Mouse (Mus musculus): ENCODE measurements around the gene Nudt19.
A peak's percentile ranks its signal among the peaks of the same experiment; 100 is the strongest.
"Not testable (repeated sequence)": the region's sequence is repeated elsewhere in the genome, so short reads cannot be mapped to it uniquely, and the experiment has no call there.

The Nudt19 gene

DNA sequence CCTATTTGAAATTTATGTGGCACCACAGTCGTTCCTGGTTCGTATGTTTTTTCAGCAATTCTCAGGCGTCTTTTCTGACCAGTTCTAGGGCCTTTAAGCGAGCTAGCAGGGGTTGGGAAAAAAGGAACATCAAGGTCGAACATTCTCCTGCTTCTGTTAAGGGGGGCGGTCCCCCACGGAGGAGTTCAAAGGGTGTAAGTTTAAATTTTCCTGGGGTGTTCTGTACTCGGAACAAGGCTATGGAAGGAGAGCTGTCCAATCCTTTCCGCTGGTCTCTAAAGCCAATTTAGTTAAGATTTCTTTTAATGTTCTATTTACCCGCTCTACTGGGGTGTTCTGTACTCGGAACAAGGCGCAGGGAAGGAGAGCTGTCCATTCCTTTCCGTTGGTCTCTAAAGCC lies 9.9 kb upstream of the Nudt19 start:
- DNase-seq (ENCODE audit: low spot score in 2 of 2) = not testable (repeated sequence)

DNA sequence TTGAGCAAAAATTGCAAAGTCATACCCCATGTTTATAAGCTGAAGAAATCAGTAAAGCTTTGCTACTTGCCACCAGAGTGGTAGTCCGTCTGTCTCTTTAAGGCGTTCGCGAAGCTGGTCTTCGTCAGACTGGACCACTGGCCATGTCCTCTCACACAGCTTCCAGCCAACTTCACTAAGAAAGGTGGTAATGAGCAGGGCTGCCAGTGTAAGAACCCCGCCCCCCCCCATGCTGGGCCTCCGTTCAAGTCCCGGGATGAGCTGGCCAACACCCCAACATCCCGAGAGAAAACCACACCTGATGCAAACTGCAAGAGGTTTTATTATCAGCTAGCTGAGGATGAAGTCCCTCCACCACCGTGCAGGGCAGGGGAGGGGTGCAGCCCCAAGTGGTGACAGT lies 8.8 kb upstream of the Nudt19 start:
- not testable (repeated sequence) for DNase-seq (ENCODE audit: low spot score in 2 of 2)

- no peak for DNase-seq (ENCODE audit: low spot score in 2 of 2)
These were observed 8.2 kb upstream of the Nudt19 start for GRCm38 (mm10) chr7:35564067-35564865.

DNA sequence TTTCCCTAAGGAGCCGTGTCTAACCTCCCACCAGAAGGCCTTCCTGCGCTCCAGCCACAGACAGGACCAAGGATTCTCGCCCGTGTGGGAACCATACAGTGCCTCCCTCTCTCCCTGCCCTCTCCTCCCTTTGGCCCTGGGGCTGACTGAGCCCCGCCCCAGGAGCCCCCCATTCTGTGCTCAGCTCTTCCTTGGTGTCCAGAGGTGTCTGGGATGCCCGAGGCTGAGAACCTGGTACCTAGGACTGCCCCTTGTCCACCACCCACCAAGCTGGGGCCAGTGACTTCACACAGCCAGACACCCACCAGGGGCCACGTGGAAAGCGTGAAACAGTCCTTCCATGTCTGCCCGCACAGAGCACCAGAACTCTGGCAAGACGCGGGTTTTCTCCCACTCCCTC lies 7.0 kb upstream of the Nudt19 start:
- no peak for DNase-seq (ENCODE audit: low spot score in 2 of 2)

DNA sequence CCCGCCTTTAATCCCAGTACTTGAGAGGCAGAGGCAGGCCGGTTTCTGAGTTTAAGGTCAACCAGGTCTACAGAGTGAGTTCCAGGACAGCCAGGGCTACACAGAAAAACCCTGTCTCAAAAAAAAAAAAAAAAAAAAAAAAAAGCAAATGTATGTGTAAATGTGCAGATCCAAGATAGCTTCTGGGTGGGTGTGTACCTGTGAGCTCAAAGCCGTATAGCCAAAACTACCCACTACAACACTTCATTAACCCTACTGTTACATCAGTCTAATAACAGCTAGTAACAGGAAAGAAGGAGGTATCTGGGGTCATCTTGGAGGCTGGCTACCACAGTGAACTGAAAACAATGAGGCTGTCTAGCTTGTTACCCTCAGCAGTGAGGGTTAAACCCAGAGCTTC lies 3.7 kb upstream of the Nudt19 start:
- DNase-seq (ENCODE audit: low spot score in 2 of 2) = no peak

DNA sequence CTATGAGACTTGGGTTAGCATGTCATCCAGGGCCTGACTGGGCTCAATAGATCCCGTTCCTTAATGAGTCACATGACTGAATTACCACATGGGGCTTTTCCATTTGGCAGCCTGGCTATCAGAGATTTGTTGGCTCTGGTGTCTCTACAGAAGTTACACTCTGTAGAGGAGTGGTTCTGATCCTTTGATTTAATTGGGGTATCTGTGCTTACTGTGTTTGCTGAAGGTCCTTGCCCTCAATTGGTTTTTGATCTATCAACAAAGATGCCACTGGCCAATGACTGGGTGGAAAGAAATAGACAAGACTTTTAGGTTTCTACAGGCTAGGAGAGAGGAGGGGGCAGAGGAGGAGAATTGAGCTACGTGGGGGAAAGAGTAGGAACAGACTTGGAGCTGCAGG lies 2.6 kb upstream of the Nudt19 start:
- DNase-seq (ENCODE audit: low spot score in 2 of 2) = no peak

DNA sequence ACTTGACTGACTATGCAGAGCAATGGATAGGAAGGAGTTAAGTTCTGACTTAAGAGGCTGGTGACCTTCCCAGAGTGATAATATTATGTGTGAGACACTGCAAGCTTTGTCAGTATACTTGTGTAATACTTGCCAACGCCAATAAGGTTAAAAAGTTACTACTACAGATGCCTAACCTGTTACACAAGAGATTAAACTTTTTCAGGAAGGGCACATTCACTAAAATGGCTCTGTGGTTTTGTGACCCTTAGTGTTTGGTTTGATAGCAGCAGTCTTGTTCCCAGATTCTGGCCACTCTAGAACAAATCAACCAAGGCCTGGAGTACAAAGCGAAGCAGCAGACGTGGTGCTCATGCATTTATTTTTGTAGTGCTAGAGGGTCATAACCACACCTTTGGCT lies 1.5 kb upstream of the Nudt19 start:
- no peak for DNase-seq (ENCODE audit: low spot score in 2 of 2)

DNA sequence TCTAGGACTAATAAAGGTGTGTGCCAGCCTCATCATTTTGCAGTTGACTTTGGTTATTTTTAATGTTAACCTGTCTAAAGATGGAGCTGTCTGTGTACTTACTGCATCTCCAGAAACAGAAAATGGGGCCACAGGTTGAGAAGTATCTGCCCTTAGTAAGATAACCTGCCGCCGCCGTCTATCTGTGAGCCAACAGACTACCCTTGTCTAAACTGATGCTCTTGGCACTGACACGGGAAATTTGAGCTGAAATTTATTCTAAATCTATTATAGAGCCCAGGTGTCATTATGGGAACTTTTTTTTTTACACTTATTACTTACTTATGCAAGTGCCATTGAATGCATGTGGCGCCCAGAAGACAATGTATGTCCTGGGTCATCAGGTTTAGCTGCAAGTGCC lies 801 bp upstream of the Nudt19 start:
- no peak for DNase-seq (ENCODE audit: low spot score in 2 of 2)

DNA sequence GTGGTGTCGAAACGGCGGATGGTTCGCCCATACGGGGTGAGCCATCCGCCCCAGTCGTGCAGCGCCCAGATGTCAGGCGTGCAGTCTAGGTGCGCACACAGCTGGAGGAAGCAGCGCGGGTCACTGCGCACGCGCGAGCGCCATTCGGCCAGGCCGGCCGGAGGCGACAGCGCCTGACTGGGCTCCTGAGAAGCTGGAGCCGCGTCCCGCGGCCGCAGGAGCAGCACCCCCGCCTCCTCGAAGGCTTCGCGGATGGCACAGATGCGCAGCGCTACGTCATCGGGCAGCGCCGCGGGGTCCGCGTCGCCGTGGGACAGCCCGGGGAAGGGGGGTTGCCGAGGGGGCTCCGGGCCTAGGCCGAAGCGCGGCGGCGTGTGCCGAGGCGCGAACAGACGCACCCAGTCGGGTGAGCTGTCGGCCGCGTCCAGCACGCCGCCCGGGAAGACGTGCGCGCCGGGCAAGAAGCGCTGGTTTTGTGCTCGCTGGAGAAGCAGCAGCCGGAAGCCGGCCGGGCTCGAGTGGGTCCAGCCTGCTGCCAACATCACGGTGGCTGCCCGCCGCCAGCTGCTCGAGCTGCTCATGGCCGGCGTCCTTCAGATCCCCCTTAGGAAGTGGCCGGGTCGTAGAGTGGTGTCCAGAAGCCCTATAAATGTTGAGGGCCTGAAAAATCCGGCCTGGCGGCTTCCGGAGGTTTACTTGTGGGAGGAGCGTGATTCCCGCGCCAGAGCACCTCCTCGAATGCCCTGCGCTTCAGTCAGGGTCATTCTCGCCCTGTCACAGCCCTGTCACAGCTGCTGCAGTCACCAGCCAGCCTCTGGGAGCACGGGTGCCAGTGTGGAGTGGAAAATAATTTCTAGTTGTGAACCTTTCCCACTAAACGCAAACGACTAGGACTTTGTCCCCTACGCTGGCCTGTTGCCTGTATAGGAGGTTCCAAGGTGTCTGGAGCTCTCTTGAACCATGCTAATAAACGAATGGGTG lies 590 bp downstream of the Nudt19 start:
- peak; percentile 84 for DNase-seq (ENCODE audit: low spot score in 2 of 2)

- peak; percentile 9 to 21 for DNase-seq (ENCODE audit: low spot score in 2 of 2)
These were observed 1.4 kb downstream of the Nudt19 start for GRCm38 (mm10) chr7:35554605-35555175.

GRCm38 (mm10) chr7:35553751-35554604 lies 2.1 kb downstream of the Nudt19 start:
- DNase-seq (ENCODE audit: low spot score in 2 of 2) = peak in 1 of 2 experiments; percentile 18

- peak; percentile 23 to 54 for DNase-seq (ENCODE audit: low spot score in 2 of 2)
These were observed 10.2 kb downstream of the Nudt19 start for GRCm38 (mm10) chr7:35545881-35546280.

GRCm38 (mm10) chr7:35537562-35537961 lies 18.5 kb downstream of the Nudt19 start, which contains the start of gene Tdrd12:
Gene Tdrd12 (minus strand): TSS chr7:35537745.
- no peak for DNase-seq (ENCODE audit: low spot score in 2 of 2)

DNA sequence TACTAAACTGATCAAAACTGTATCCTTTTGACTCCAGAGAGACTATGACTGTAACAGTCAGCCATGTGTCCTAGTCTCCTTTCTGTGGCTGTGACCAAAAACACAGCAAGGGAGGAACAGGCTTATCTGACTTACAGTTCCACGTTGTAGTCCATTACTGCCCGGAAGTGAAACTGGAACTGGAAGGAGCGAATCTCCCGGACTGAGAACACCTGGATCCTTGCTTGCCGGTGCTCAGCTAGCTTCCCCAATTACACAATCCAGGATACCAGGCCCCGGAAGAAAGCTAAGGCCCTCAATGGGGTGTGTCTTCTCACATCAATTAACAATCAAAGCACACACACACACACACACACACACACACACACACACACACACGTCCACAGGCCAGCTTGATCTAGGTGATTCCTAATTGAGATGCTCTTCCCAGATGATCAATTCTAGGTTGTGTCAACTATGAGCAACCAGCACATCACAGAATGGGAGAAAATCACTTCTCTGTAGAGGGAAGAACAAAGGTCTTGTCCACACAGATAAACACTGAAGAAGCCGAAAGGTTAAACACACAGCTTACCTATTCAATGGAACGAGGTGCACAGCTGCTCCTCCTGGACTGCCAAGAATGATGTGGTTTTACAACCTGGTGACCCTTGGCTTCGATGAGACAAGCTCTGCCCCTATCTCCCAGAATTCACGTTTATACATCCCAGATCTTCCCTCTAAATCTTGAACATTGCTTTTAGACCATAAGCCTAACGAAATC lies 20.2 kb downstream of the Nudt19 start:
- no peak for DNase-seq (ENCODE audit: low spot score in 2 of 2)

DNA sequence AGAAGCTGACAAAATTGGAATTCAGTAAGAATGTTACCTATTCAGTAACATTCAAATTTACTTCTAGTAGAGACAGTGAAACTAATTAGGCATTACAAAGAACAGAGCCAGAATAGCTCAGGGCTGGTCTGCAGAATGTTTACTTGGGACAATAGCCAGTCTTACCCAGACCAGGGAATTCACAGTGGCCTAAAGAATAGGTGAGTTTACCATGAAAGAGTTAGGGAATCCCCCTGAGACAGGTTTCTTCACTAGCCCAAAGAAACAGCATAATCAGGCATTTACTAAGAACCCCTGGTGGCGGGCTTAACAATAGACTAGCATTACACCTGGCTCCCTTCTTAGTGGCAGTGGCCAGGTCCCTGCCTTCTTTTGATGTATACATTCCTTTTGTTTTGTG lies 25.6 kb downstream of the Nudt19 start:
- DNase-seq (ENCODE audit: low spot score in 2 of 2) = not testable (repeated sequence)

DNA sequence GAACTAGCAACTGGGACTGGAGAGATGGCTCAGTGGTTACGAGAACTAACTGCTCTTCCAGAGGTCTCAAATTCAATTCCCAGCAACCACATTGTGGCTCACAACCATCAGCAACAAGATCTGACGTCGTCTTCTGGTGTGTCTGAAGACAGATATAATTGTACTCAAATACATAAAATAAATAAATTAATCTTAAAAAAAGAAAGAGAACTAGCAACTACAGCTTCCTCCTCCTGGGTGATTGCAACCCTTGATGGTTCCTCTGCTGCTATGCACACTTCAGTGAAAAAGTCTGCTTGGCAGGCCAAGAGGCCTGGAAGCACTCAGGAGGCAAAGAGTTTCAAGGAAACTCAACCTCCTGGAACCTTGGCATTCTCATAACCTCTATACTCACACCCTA lies 26.1 kb downstream of the Nudt19 start:
- no peak for DNase-seq (ENCODE audit: low spot score in 2 of 2)

- DNase-seq (ENCODE audit: low spot score in 2 of 2) = no peak
These were observed 29.3 kb downstream of the Nudt19 start for GRCm38 (mm10) chr7:35526795-35527194.

GRCm38 (mm10) chr7:35501995-35502394 lies 54.1 kb downstream of the Nudt19 start:
- no peak for DNase-seq (ENCODE audit: low spot score in 2 of 2)

GRCm38 (mm10) chr7:35497516-35497915 lies 58.6 kb downstream of the Nudt19 start:
- no peak for DNase-seq (ENCODE audit: low spot score in 2 of 2)

Data from frontal cortex, postnatal 14 days (tissue).